In genomic region chr5:3482474-3482873, GRCm38 (mm10) we compare ENCODE assay signal across 24 mouse cellular contexts.
DNase-seq lines count a peak whose midpoint lies in the region; ATAC-seq and TF ChIP-seq lines count a peak whose summit lies in the region.
"Had no signal": no experiment of that assay in that cellular context is flagged by ENCODE, and none has a peak within 500 bp of the region (broad histone marks: within the 10 kb centered on the region; RNA-seq: fewer than 3 reads in every experiment).

No protein-coding gene starts in this region.

- H3K4me2 ChIP-seq in heart, embryonic 11.5 days: no peak overlapping the region
- H3K4me2 ChIP-seq in intestine, postnatal 0 days (replicated peaks; ENCODE audit: low read depth): no peak overlapping the region
- H3K4me2 ChIP-seq: embryonic facial prominence, embryonic 13.5 days; embryonic facial prominence, embryonic 15.5 days; forebrain, embryonic 12.5 days had no signal

- no peak overlapping the region for H3K4me3 ChIP-seq in heart, embryonic 10.5 days
- no peak overlapping the region for H3K4me3 ChIP-seq in heart, embryonic 11.5 days (ENCODE audit: low read depth, low read length)
- H3K4me3 ChIP-seq in MEL (ENCODE audit: control insufficient read depth in 1 of 2, insufficient read depth in 1 of 2, low read depth in 2 of 2, low read length in 2 of 2): peak overlapping the region in 1 of 2 experiments; percentile 32; a peak in 3 of 4 replicates
- no peak overlapping the region for H3K4me3 ChIP-seq in intestine, postnatal 0 days (ENCODE audit: low read depth, low read length)
- H3K4me3 ChIP-seq: embryonic facial prominence, embryonic 13.5 days; embryonic facial prominence, embryonic 15.5 days; erythroblast, embryonic 14.5 days; forebrain, embryonic 10.5 days; forebrain, embryonic 12.5 days had no signal

- WGBS in heart, embryonic 10.5 days: 84% methylated on average over 7 of the region's 7 CpGs
- WGBS in heart, embryonic 11.5 days (ENCODE audit: insufficient replicate concordance): 78% methylated on average over 7 of the region's 7 CpGs
- WGBS in intestine, postnatal 0 days: 87% methylated on average over 7 of the region's 7 CpGs

- ATAC-seq in heart, embryonic 11.5 days (replicated peaks; ENCODE audit: insufficient number of reproducible peaks, low FRiP score, low TSS enrichment): no peak
- peak; percentile 33 for ATAC-seq in megakaryocyte-erythroid progenitor cell, adult 5-6 weeks (replicated peaks; ENCODE audit: low FRiP score, low TSS enrichment, poor library complexity, severe bottlenecking)
- ATAC-seq in intestine, postnatal 0 days: no peak
- ATAC-seq: activated CD4-positive, CD25-positive, alpha-beta regulatory T cell, adult 4 months; forebrain, embryonic 14.5 days; forebrain, embryonic 16.5 days; Patski had no signal

- TF ChIP-seq POLR2A in MEL (IDR thresholded peaks at IDR 0.05; ENCODE audit: control insufficient read depth in 1 of 2, insufficient read depth in 1 of 2, low read depth in 1 of 2, low read length in 2 of 2, poor library complexity in 1 of 2): no peak

- 0 out of 2 replicates have a peak, but pooled peaks cover 3% of the 10 kb centered on the region for H3K4me1 ChIP-seq in heart, embryonic 10.5 days
- no peaks in the 10 kb centered on the region for H3K4me1 ChIP-seq in heart, embryonic 11.5 days (ENCODE audit: control insufficient read depth, insufficient read depth, low read length)
- peaks cover 26% of the 10 kb centered on the region in 2 experiments for H3K4me1 ChIP-seq in MEL (ENCODE audit: control insufficient read depth in 1 of 2, insufficient read depth in 2 of 2, low read length in 2 of 2)
- no peaks in the 10 kb centered on the region for H3K4me1 ChIP-seq in intestine, postnatal 0 days (replicated peaks; ENCODE audit: control insufficient read depth, insufficient read depth, low read length)
- H3K4me1 ChIP-seq: embryonic facial prominence, embryonic 13.5 days; embryonic facial prominence, embryonic 15.5 days; forebrain, embryonic 12.5 days had no signal

- no peak for TF ChIP-seq RAD21 in MEL (IDR thresholded peaks at IDR 0.05; ENCODE audit: low read depth, low read length)

- 0 out of 2 replicates have a peak, but pooled peaks cover 3% of the 10 kb centered on the region for H3K9me3 ChIP-seq in heart, embryonic 10.5 days
- H3K9me3 ChIP-seq in heart, embryonic 11.5 days (replicated peaks; ENCODE audit: control insufficient read depth, low read length): 0 out of 2 replicates have a peak, but pooled peaks cover 2% of the 10 kb centered on the region
- no peaks in the 10 kb centered on the region for H3K9me3 ChIP-seq in MEL (replicated peaks; ENCODE audit: insufficient read depth, low read length)
- H3K9me3 ChIP-seq in intestine, postnatal 0 days (ENCODE audit: control insufficient read depth): no peaks in the 10 kb centered on the region
- H3K9me3 ChIP-seq: embryonic facial prominence, embryonic 13.5 days; embryonic facial prominence, embryonic 15.5 days; forebrain, embryonic 10.5 days; forebrain, embryonic 12.5 days had no signal

- no peak for TF ChIP-seq CTCF in MEL (IDR thresholded peaks at IDR 0.05 in 2 of 3, conservative IDR thresholded peaks at IDR 0.05 in 1 of 3; ENCODE audit: control insufficient read depth in 1 of 3, insufficient read depth in 1 of 3, low read depth in 2 of 3, low read length in 3 of 3, poor library complexity in 1 of 3, severe bottlenecking in 1 of 3)
- TF ChIP-seq CTCF in intestine, postnatal 0 days (IDR thresholded peaks at IDR 0.05; ENCODE audit: low read depth): no peak

- no peaks in the 10 kb centered on the region for H3K27me3 ChIP-seq in heart, embryonic 10.5 days (ENCODE audit: insufficient read depth, poor library complexity, severe bottlenecking)
- H3K27me3 ChIP-seq in heart, embryonic 11.5 days (ENCODE audit: control insufficient read depth, insufficient read depth, low read length): no peaks in the 10 kb centered on the region
- H3K27me3 ChIP-seq in MEL (ENCODE audit: control insufficient read depth in 1 of 2, insufficient read depth in 2 of 2, low read length in 2 of 2): no peaks in the 10 kb centered on the region
- no peaks in the 10 kb centered on the region for H3K27me3 ChIP-seq in intestine, postnatal 0 days (replicated peaks; ENCODE audit: control insufficient read depth, insufficient read depth, low read length)
- H3K27me3 ChIP-seq: embryonic facial prominence, embryonic 13.5 days; embryonic facial prominence, embryonic 15.5 days; forebrain, embryonic 12.5 days; Patski had no signal

- H3K27ac ChIP-seq in heart, embryonic 10.5 days: no peak overlapping the region
- H3K27ac ChIP-seq in heart, embryonic 11.5 days (ENCODE audit: low read depth, low read length): no peak overlapping the region
- H3K27ac ChIP-seq in MEL (ENCODE audit: control insufficient read depth, low read depth, low read length): peak overlapping the region; percentile 84
- H3K27ac ChIP-seq in intestine, postnatal 0 days (ENCODE audit: low read depth, low read length): no peak overlapping the region
- H3K27ac ChIP-seq: embryonic facial prominence, embryonic 13.5 days; embryonic facial prominence, embryonic 15.5 days; forebrain, embryonic 10.5 days; forebrain, embryonic 12.5 days had no signal

- no peak overlapping the region for H3K9ac ChIP-seq in heart, embryonic 11.5 days (ENCODE audit: low read depth, low read length)
- H3K9ac ChIP-seq in MEL (ENCODE audit: control insufficient read depth, low read depth, low read length, poor library complexity, severe bottlenecking): peak overlapping the region; percentile 40
- H3K9ac ChIP-seq in intestine, postnatal 0 days (ENCODE audit: low read depth, low read length): no peak overlapping the region
- H3K9ac ChIP-seq: embryonic facial prominence, embryonic 13.5 days; embryonic facial prominence, embryonic 15.5 days; forebrain, embryonic 12.5 days had no signal

- TF ChIP-seq EP300 in MEL (IDR thresholded peaks at IDR 0.05; ENCODE audit: low read depth in 1 of 2, low read length in 2 of 2): peak; percentile 56 to 71; a peak in 3 of 4 replicates

- peaks cover 15% of the 10 kb centered on the region; the same call in 1 of the 2 replicates for H3K36me3 ChIP-seq in heart, embryonic 10.5 days
- H3K36me3 ChIP-seq in heart, embryonic 11.5 days (ENCODE audit: control insufficient read depth, insufficient read depth, low read length): peaks cover 3% of the 10 kb centered on the region; the same call in 1 of the 2 replicates
- peaks cover 36 to 44% of the 10 kb centered on the region in 2 experiments for H3K36me3 ChIP-seq in MEL (ENCODE audit: control insufficient read depth in 1 of 2, insufficient read depth in 2 of 2, low read length in 2 of 2)
- no peaks in the 10 kb centered on the region for H3K36me3 ChIP-seq in intestine, postnatal 0 days (ENCODE audit: control insufficient read depth, insufficient read depth)
- H3K36me3 ChIP-seq: forebrain, embryonic 12.5 days had no signal

- peaks cover 23% of the 10 kb centered on the region; the same call in 1 of the 2 replicates for H3K79me2 ChIP-seq in MEL (ENCODE audit: control insufficient read depth, insufficient read depth, low read length, poor library complexity)

- peak; percentile 7 for DNase-seq in heart, embryonic 10.5 days (ENCODE audit: low spot score)
- DNase-seq in MEL (ENCODE audit: low read depth, low spot score): peak; percentile 57
- DNase-seq: adrenal gland, adult 8-10 months; adrenal gland, postnatal 14 days; adrenal gland, postnatal 36 days; cerebellum, adult 11 months; cerebellum, adult 18-20 months; cerebellum, adult 8-10 months; cerebellum, adult 9-11 months; cerebellum, postnatal 14 days; cerebellum, postnatal 36 days; embryo, embryonic 11 days had no signal

TF ChIP-seq in MEL, 35 proteins besides CTCF, POLR2A, EP300 and RAD21:
- peak; percentile 62 for TF ChIP-seq ETS1 (IDR thresholded peaks at IDR 0.05; ENCODE audit: low read depth, low read length)
- peak; percentile 76; the same call in 1 of the 2 replicates for TF ChIP-seq SIN3A (IDR thresholded peaks at IDR 0.05; ENCODE audit: low read length)
- peak; percentile 58; the same call in 1 of the 2 replicates for TF ChIP-seq TBP (IDR thresholded peaks at IDR 0.05; ENCODE audit: low read depth, low read length)
- TF ChIP-seq RCOR1 (IDR thresholded peaks at IDR 0.05; ENCODE audit: low read depth, low read length): peak; percentile 28; the same call in 1 of the 2 replicates
- no peak for TF ChIP-seq MAZ (IDR thresholded peaks at IDR 0.05; ENCODE audit: low read depth, low read length)
- peak; percentile 75 for TF ChIP-seq GATA1 (IDR thresholded peaks at IDR 0.05; ENCODE audit: low read depth, low read length)
- TF ChIP-seq NELFE (IDR thresholded peaks at IDR 0.05; ENCODE audit: low read depth, low read length): peak; percentile 33; the same call in 1 of the 2 replicates
- no peak for TF ChIP-seq ZMIZ1 (IDR thresholded peaks at IDR 0.05; ENCODE audit: low read depth, low read length)
- TF ChIP-seq POLR2AphosphoS2 (IDR thresholded peaks at IDR 0.05; ENCODE audit: low read length): peak; percentile 82
- 0 out of 2 replicates have a peak, but pooled peaks have one; percentile 30 for TF ChIP-seq TCF12 (IDR thresholded peaks at IDR 0.05; ENCODE audit: low read depth, low read length)
- TF ChIP-seq ZC3H11A (IDR thresholded peaks at IDR 0.05; ENCODE audit: low read depth, low read length): no peak
- 0 out of 2 replicates have a peak, but pooled peaks have one; percentile 54 for TF ChIP-seq MYC (IDR thresholded peaks at IDR 0.05; ENCODE audit: low read depth, low read length)
- TF ChIP-seq ELF1 (IDR thresholded peaks at IDR 0.05; ENCODE audit: low read depth, low read length): no peak
- 0 out of 2 replicates have a peak, but pooled peaks have one; percentile 18 for TF ChIP-seq HCFC1 (IDR thresholded peaks at IDR 0.05; ENCODE audit: low read depth, low read length)
